Mouse (Mus musculus) testis, adult 2 months (tissue): ENCODE measurements around the gene Cpm.

Source experiments
- CTCF ChIP-seq: fragments of 200-500 bp; IDR thresholded peaks from 2 replicates; pipeline ENCODE4 v1.5.1; 2012; ENCODE audit warnings: low read depth, mild to moderate bottlenecking, inconsistent platforms, low read length, moderate library complexity; ENCODE audit not compliant: control insufficient read depth, insufficient read depth, insufficient replicate concordance
- POLR2A ChIP-seq: fragments of 200-500 bp; IDR thresholded peaks from 2 replicates; pipeline ENCODE4 v1.6.1; 2012; ENCODE audit warnings: low read depth, mild to moderate bottlenecking, inconsistent platforms, low read length, moderate library complexity; ENCODE audit not compliant: control insufficient read depth

GRCm38 (mm10) chr10:117695027-117695426 is 65.7 kb downstream of the Cpm start:
- TF ChIP-seq POLR2A (no peak), CTCF (no peak)
